Mouse (Mus musculus): ENCODE data around the gene Aff4. TPM values are rescaled to one million over a fixed set of nuclear protein-coding genes. Genes with fewer than 3 reads are reported as not detected.

Aff4 gene
- polyA plus RNA-seq, 1 experiment from 2014 or later = 71.1 TPM

DNA sequence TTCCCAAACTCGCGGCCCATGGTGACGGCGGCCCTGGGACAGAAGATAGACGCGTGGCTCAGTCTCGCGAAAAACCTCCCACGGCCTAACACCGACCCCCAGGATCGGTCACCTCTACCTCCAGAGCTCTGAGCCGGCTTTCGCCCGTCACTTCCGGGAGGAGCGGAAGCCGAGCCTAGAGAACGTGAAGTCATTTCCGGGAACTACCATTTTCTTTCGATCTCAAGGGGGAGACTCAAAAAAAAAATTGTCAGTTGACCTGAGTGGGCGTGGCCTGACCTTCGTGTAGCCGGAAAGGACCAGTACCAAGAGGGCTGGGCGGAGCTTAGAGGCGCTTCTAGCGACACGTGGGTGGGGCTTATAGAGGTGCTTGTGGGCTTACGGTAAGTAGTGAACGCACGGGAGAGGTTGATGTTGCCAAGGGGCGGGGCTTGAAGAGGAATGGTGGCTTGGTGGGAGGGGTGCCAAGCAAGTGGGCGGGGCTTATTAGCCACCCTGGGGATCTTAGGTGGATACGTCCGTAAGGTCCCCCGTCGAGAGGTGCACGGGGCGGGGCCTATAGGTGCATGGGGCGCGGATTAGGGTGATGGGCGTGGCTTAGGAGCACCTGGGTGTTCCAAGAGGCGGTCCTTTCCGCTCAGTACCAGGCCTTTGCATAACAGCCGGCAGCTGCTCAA is 80.2 kb downstream of the Aff4 start, which contains the start of the genes Uqcrq and Gdf9:
Gene Uqcrq, minus strand, starts transcription at position 162 of the 677 bp plus-strand sequence.
Gene Gdf9, plus strand, starts transcription at position 354 of the 677 bp plus-strand sequence.
- under 1% methylated on average over 44 of the region's 44 CpGs for WGBS
- Histone ChIP-seq H3K4me1 (peaks cover 7% of the 10 kb centered on the region), H3K27ac (peak within 1 kb of the TSS; percentile 67), H3K9me3 (no peaks in the 10 kb centered on the region), H3K36me3 (peaks cover 8% of the 10 kb centered on the region), H3K9ac (peak within 1 kb of the TSS; percentile 92), H3K4me3 (peak within 1 kb of the TSS; percentile 83), H3K4me2 (replicated peaks) (peak within 1 kb of the TSS; percentile 83), H3K27me3 (no peaks in the 10 kb centered on the region)
- peak; percentile 91 for ATAC-seq (ENCODE audit: insufficient number of reproducible peaks, insufficient read depth, low FRiP score, low TSS enrichment)

DNA sequence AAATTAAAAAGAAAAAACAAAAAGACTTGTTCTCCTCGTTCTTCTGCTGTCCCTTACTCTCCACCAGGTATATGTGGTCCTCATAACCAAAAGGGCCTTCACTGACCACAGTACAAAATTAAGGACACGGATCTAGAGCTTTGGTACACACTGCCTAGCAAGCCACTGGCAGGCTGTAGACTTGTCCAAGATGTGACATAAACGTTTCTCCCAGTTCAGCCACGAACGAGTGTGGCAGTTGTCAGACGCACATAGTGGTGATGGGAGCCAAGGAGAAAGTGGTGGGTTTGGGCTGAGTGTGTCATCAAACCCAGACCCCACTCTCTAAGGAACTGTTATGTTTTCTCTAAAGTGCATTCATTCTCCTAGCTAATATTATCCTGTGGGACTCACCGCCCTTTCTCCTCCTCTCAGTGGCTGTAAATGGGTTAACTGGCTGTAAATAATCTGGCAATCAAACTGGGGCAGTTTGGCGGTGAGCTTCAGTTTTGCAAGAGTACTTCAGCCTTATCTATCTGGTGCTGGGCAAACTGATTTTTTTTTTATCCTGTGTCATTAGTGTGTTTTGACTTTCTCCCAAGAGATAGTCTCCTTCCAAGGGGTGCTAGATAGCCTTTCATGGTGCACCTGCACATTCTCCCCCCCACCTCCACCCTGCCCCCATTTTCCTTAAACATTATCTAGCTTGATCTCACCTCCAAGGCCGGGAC is 80.9 kb downstream of the Aff4 start:
- peak overlapping the region; percentile 83 for H3K4me3 ChIP-seq
- H3K9me3 ChIP-seq = no peaks in the 10 kb centered on the region
- H3K4me2 ChIP-seq (replicated peaks) = peak overlapping the region; percentile 83
- peaks cover 8% of the 10 kb centered on the region for H3K36me3 ChIP-seq
- WGBS = 19% methylated on average over 9 of the region's 9 CpGs
- ATAC-seq (ENCODE audit: insufficient number of reproducible peaks, insufficient read depth, low FRiP score, low TSS enrichment) = no peak; the same call in none of the 2 replicates
- H3K4me1 ChIP-seq = peaks cover 7% of the 10 kb centered on the region
- peak overlapping the region; percentile 14; the same call in 1 of the 2 replicates for H3K27ac ChIP-seq
- H3K27me3 ChIP-seq = no peaks in the 10 kb centered on the region
- H3K9ac ChIP-seq = no peak overlapping the region

GRCm38 (mm10) chr11:53433057-53433456 is 82.4 kb downstream of the Aff4 start:
- H3K9me3 ChIP-seq = no peaks in the 10 kb centered on the region
- peaks cover 7% of the 10 kb centered on the region for H3K4me1 ChIP-seq
- H3K9ac ChIP-seq = no peak overlapping the region
- 69% methylated on average over 6 of the region's 6 CpGs for WGBS
- no peak overlapping the region for H3K27ac ChIP-seq
- peaks cover 8% of the 10 kb centered on the region for H3K36me3 ChIP-seq
- ATAC-seq (ENCODE audit: insufficient number of reproducible peaks, insufficient read depth, low FRiP score, low TSS enrichment) = no peak
- no peaks in the 10 kb centered on the region for H3K27me3 ChIP-seq
- H3K4me3 ChIP-seq = no peak overlapping the region
- H3K4me2 ChIP-seq (replicated peaks) = no peak overlapping the region

GRCm38 (mm10) chr11:53435504-53435903 is 84.9 kb downstream of the Aff4 start:
- H3K27ac ChIP-seq = no peak overlapping the region
- no peaks in the 10 kb centered on the region for H3K36me3 ChIP-seq
- no peaks in the 10 kb centered on the region for H3K27me3 ChIP-seq
- no peaks in the 10 kb centered on the region for H3K9me3 ChIP-seq
- no peak overlapping the region for H3K4me2 ChIP-seq (replicated peaks)
- no peak overlapping the region for H3K9ac ChIP-seq
- H3K4me1 ChIP-seq = no peaks in the 10 kb centered on the region
- no peak overlapping the region for H3K4me3 ChIP-seq
- no peak for ATAC-seq (ENCODE audit: insufficient number of reproducible peaks, insufficient read depth, low FRiP score, low TSS enrichment)
- WGBS = 83% methylated on average over 8 of the region's 8 CpGs

GRCm38 (mm10) chr11:53436338-53436737 is 85.7 kb downstream of the Aff4 start:
- no peak overlapping the region for H3K9ac ChIP-seq
- ATAC-seq (ENCODE audit: insufficient number of reproducible peaks, insufficient read depth, low FRiP score, low TSS enrichment) = no peak

GRCm38 (mm10) chr11:53441921-53442320 is 91.3 kb downstream of the Aff4 start:
- Histone ChIP-seq H3K9ac (no peak overlapping the region), H3K4me1 (no peaks in the 10 kb centered on the region), H3K27ac (0 out of 2 replicates have a peak overlapping the region, but pooled peaks have one; percentile 37), H3K4me3 (no peak overlapping the region), H3K27me3 (no peaks in the 10 kb centered on the region), H3K4me2 (replicated peaks) (no peak overlapping the region), H3K9me3 (no peaks in the 10 kb centered on the region), H3K36me3 (no peaks in the 10 kb centered on the region)
- WGBS = 28% methylated on average over 12 of the region's 12 CpGs
- no peak for ATAC-seq (ENCODE audit: insufficient number of reproducible peaks, insufficient read depth, low FRiP score, low TSS enrichment)

More at GRCm38 (mm10) chr11:53436338-53436737, 85.7 kb downstream of the Aff4 start:
- H3K36me3 ChIP-seq = no peaks in the 10 kb centered on the region
- no peak overlapping the region for H3K4me3 ChIP-seq
- H3K27me3 ChIP-seq = no peaks in the 10 kb centered on the region
- no peaks in the 10 kb centered on the region for H3K9me3 ChIP-seq
- H3K27ac ChIP-seq = no peak overlapping the region
- 89% methylated on average over 6 of the region's 6 CpGs for WGBS
- no peak overlapping the region for H3K4me2 ChIP-seq (replicated peaks)
- no peaks in the 10 kb centered on the region for H3K4me1 ChIP-seq

- no peak for ATAC-seq (ENCODE audit: insufficient number of reproducible peaks, insufficient read depth, low FRiP score, low TSS enrichment)
- Histone ChIP-seq H3K9ac (no peak overlapping the region), H3K36me3 (no peaks in the 10 kb centered on the region), H3K27ac (no peak overlapping the region), H3K4me1 (no peaks in the 10 kb centered on the region), H3K4me3 (no peak overlapping the region), H3K9me3 (no peaks in the 10 kb centered on the region), H3K4me2 (replicated peaks) (no peak overlapping the region), H3K27me3 (no peaks in the 10 kb centered on the region)
- WGBS = 36% methylated on average over 6 of the region's 6 CpGs
Measured at GRCm38 (mm10) chr11:53443861-53444260, 93.2 kb downstream of the Aff4 start.

- WGBS = 56% methylated on average over 13 of the region's 13 CpGs
- Histone ChIP-seq H3K36me3 (no peaks in the 10 kb centered on the region), H3K27ac (no peak overlapping the region), H3K4me2 (replicated peaks) (no peak overlapping the region), H3K27me3 (no peaks in the 10 kb centered on the region), H3K9me3 (no peaks in the 10 kb centered on the region), H3K9ac (no peak overlapping the region), H3K4me3 (no peak overlapping the region), H3K4me1 (no peaks in the 10 kb centered on the region)
- ATAC-seq (ENCODE audit: insufficient number of reproducible peaks, insufficient read depth, low FRiP score, low TSS enrichment) = no peak
Measured at GRCm38 (mm10) chr11:53445562-53445961, 94.9 kb downstream of the Aff4 start.

- 84% methylated on average over 13 of the region's 13 CpGs for WGBS
- no peaks in the 10 kb centered on the region for H3K27me3 ChIP-seq
- H3K4me2 ChIP-seq (replicated peaks) = no peak overlapping the region
- no peaks in the 10 kb centered on the region for H3K36me3 ChIP-seq
- no peak overlapping the region for H3K4me3 ChIP-seq
- H3K9me3 ChIP-seq = no peaks in the 10 kb centered on the region
- H3K27ac ChIP-seq = no peak overlapping the region
- ATAC-seq (ENCODE audit: insufficient number of reproducible peaks, insufficient read depth, low FRiP score, low TSS enrichment) = no peak
- no peaks in the 10 kb centered on the region for H3K4me1 ChIP-seq
- H3K9ac ChIP-seq = no peak overlapping the region
Measured at GRCm38 (mm10) chr11:53446183-53446582, 95.5 kb downstream of the Aff4 start.

GRCm38 (mm10) chr11:53447996-53448395 is 97.4 kb downstream of the Aff4 start:
- 86% methylated on average over 8 of the region's 8 CpGs for WGBS
- H3K9ac ChIP-seq = no peak overlapping the region
- no peak overlapping the region for H3K4me2 ChIP-seq (replicated peaks)
- H3K4me1 ChIP-seq = no peaks in the 10 kb centered on the region
- no peak overlapping the region for H3K4me3 ChIP-seq
- no peak for ATAC-seq (ENCODE audit: insufficient number of reproducible peaks, insufficient read depth, low FRiP score, low TSS enrichment)
- no peak overlapping the region for H3K27ac ChIP-seq
- H3K36me3 ChIP-seq = no peaks in the 10 kb centered on the region
- H3K9me3 ChIP-seq = no peaks in the 10 kb centered on the region
- H3K27me3 ChIP-seq = no peaks in the 10 kb centered on the region

DNA sequence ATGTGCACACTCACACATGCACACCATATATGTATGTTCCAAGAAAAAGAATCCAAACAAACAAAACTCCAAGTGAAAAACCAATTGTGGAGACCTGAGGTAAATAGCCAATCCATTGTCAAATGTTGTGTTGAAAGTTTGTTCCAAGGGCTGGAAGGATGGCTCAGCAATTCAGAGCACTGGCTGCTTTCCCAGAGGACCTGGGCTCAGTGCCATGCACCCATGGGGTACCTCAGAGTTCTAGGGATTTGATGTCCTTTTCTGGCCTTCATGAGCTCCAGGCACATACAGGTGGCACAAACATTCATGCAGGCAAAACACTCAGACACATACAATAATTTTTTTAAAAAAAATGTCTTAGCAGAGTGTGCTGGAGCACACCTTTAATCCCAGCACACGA is 97.9 kb downstream of the Aff4 start:
- 76% methylated on average over 1 of the region's 1 CpGs for WGBS
- H3K4me1 ChIP-seq = no peaks in the 10 kb centered on the region

More for the DNA sequence above, 97.9 kb downstream of the Aff4 start:
- no peak overlapping the region for H3K27ac ChIP-seq
- ATAC-seq (ENCODE audit: insufficient number of reproducible peaks, insufficient read depth, low FRiP score, low TSS enrichment) = no peak
- H3K9me3 ChIP-seq = no peaks in the 10 kb centered on the region
- no peaks in the 10 kb centered on the region for H3K27me3 ChIP-seq
- H3K36me3 ChIP-seq = no peaks in the 10 kb centered on the region
- no peak overlapping the region for H3K9ac ChIP-seq
- no peak overlapping the region for H3K4me2 ChIP-seq (replicated peaks)
- no peak overlapping the region for H3K4me3 ChIP-seq

All from embryonic facial prominence, embryonic 12.5 days (tissue).